Mouse (Mus musculus): Measurements from ENCODE around the gene Dmrt1. TPM values are rescaled to one million over a fixed set of nuclear protein-coding genes. Genes with fewer than 3 reads are reported as not detected.
A peak's percentile ranks its signal among the peaks of the same experiment; 100 is the strongest.

Gene Dmrt1
- polyA plus RNA-seq, 1 experiment from 2014 or later = not detected

DNA sequence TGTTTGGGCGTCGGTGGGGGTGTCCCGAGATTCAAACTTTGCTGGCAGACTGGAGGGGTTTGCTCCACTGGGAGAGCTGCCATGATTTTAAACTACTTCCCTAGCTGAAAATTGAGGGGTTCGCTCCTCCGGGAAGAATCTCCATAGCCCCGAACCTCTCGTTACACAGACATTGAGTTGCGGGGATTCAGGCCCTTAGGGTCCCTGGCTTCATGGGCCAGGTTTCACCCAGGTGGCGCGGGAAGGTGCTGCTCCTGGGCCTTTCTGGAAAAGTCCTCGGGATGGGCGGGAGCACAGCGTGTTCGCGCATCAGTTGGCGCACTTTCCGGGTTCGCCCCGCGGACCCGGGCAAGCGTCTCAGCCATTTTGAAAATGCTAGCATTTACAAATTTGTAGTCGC, 1.2 kb downstream of the Dmrt1 start:
- 2% methylated on average over 23 of the region's 23 CpGs for WGBS
- no peaks in the 10 kb centered on the region for H3K36me3 ChIP-seq
- peaks cover 18% of the 10 kb centered on the region for H3K4me1 ChIP-seq (replicated peaks)
- H3K4me3 ChIP-seq = peak overlapping the region; percentile 44
- no peak overlapping the region for H3K27ac ChIP-seq
- peaks cover 8% of the 10 kb centered on the region; the same call in 1 of the 2 replicates for H3K9me3 ChIP-seq
- peak; percentile 27 for DNase-seq (ENCODE audit: low spot score)
- H3K27me3 ChIP-seq (ENCODE audit: insufficient read depth, poor library complexity, severe bottlenecking) = peaks cover 90% of the 10 kb centered on the region

DNA sequence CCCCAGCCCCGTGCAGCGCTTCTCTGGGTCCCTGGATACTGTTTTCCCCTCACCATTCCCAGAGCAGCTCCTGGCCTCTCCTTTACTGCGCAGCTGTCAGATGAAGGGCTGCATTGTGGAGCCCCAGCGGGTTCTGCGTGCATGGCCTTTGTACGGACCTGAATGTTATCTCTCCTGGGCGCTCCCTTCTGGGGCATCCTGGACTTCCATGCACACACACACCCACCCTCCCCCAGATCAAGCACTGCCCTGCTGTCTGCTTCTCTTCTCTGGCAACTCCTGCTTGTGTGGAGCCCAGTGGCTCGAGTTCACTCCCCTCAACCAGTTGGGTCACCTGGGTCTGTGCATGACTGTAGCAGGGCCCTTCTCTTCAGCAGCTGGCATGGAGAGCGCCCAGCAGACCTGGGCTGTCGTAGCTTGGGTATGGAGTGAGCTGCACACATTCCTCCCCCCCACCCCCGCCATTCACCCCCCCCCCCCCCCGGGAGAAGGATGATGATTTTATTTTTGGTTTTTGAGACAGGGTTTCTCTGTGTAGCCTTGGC, 9.6 kb downstream of the Dmrt1 start:
- Histone ChIP-seq H3K36me3 (no peaks in the 10 kb centered on the region), H3K9me3 (no peaks in the 10 kb centered on the region), H3K27ac (no peak overlapping the region), H3K4me3 (no peak overlapping the region), H3K4me1 (replicated peaks) (peaks cover 8% of the 10 kb centered on the region), H3K27me3 (ENCODE audit: insufficient read depth, poor library complexity, severe bottlenecking) (peaks cover 37% of the 10 kb centered on the region)
- 24% methylated on average over 12 of the region's 12 CpGs for WGBS
- peak; percentile 3 for DNase-seq (ENCODE audit: low spot score)

GRCm38 (mm10) chr19:25524156-25524555, 18.7 kb downstream of the Dmrt1 start:
- no peaks in the 10 kb centered on the region for H3K9me3 ChIP-seq
- no peaks in the 10 kb centered on the region for H3K4me1 ChIP-seq (replicated peaks)
- WGBS = 85% methylated on average over 6 of the region's 6 CpGs
- H3K36me3 ChIP-seq = no peaks in the 10 kb centered on the region
- no peak for DNase-seq (ENCODE audit: low spot score)
- no peak overlapping the region for H3K4me3 ChIP-seq
- 0 out of 2 replicates have a peak, but pooled peaks cover 3% of the 10 kb centered on the region for H3K27me3 ChIP-seq (ENCODE audit: insufficient read depth, poor library complexity, severe bottlenecking)
- H3K27ac ChIP-seq = no peak overlapping the region

GRCm38 (mm10) chr19:25525726-25526125, 20.3 kb downstream of the Dmrt1 start:
- Histone ChIP-seq H3K4me3 (no peak overlapping the region), H3K4me1 (replicated peaks) (no peaks in the 10 kb centered on the region), H3K36me3 (no peaks in the 10 kb centered on the region), H3K27me3 (ENCODE audit: insufficient read depth, poor library complexity, severe bottlenecking) (no peaks in the 10 kb centered on the region), H3K27ac (no peak overlapping the region), H3K9me3 (no peaks in the 10 kb centered on the region)
- DNase-seq (ENCODE audit: low spot score) = no peak
- 99% methylated on average over 20 of the region's 20 CpGs for WGBS

GRCm38 (mm10) chr19:25529673-25530072, 24.3 kb downstream of the Dmrt1 start:
- Histone ChIP-seq H3K4me3 (no peak overlapping the region), H3K27ac (no peak overlapping the region), H3K9me3 (peaks cover 9% of the 10 kb centered on the region; the same call in 1 of the 2 replicates), H3K4me1 (replicated peaks) (no peaks in the 10 kb centered on the region), H3K27me3 (ENCODE audit: insufficient read depth, poor library complexity, severe bottlenecking) (no peaks in the 10 kb centered on the region), H3K36me3 (no peaks in the 10 kb centered on the region)
- no peak for DNase-seq (ENCODE audit: low spot score)
- WGBS = 81% methylated on average over 12 of the region's 12 CpGs

GRCm38 (mm10) chr19:25545714-25546340, 40.4 kb downstream of the Dmrt1 start:
- WGBS = 36% methylated on average over 13 of the region's 13 CpGs
- H3K36me3 ChIP-seq = no peaks in the 10 kb centered on the region
- H3K9me3 ChIP-seq = 0 out of 2 replicates have a peak, but pooled peaks cover 3% of the 10 kb centered on the region
- no peak overlapping the region for H3K4me3 ChIP-seq
- DNase-seq (ENCODE audit: low spot score) = peak; percentile 60
- peaks cover 3% of the 10 kb centered on the region; the same call in 1 of the 2 replicates for H3K4me1 ChIP-seq (replicated peaks)
- no peak overlapping the region for H3K27ac ChIP-seq
- peaks cover 14% of the 10 kb centered on the region; the same call in 1 of the 2 replicates for H3K27me3 ChIP-seq (ENCODE audit: insufficient read depth, poor library complexity, severe bottlenecking)

DNA sequence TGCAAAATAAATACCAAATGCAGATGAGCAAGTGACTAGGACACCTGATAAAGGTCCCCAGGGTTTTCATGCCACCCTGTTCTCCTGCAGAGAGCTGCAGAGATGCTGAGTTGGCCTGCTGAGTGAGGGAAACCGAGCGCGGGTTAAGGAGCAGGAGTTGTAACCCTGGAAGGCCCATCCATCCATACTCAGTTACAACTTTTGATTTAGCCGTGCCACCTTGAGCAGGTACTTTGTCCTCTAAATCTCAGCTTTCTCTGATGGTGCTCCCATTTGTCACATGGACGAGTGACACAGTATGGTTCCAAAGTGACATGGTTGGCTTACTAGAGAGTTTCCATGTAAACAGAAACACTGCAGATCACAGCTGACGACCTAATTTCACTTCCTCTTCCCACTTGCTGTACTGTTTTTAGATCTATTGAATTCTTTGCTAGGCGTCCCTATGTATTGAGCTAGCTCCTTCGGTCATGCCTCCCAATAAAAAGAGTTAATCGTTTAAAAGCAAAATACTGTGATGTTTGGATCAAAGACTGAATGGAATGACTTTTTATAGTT, 41.7 kb downstream of the Dmrt1 start:
- Histone ChIP-seq H3K36me3 (no peaks in the 10 kb centered on the region), H3K27ac (no peak overlapping the region), H3K9me3 (0 out of 2 replicates have a peak, but pooled peaks cover 3% of the 10 kb centered on the region), H3K27me3 (ENCODE audit: insufficient read depth, poor library complexity, severe bottlenecking) (peaks cover 14% of the 10 kb centered on the region; the same call in 1 of the 2 replicates), H3K4me3 (no peak overlapping the region), H3K4me1 (replicated peaks) (peaks cover 3% of the 10 kb centered on the region; the same call in 1 of the 2 replicates)
- 78% methylated on average over 9 of the region's 9 CpGs for WGBS
- no peak for DNase-seq (ENCODE audit: low spot score)

DNA sequence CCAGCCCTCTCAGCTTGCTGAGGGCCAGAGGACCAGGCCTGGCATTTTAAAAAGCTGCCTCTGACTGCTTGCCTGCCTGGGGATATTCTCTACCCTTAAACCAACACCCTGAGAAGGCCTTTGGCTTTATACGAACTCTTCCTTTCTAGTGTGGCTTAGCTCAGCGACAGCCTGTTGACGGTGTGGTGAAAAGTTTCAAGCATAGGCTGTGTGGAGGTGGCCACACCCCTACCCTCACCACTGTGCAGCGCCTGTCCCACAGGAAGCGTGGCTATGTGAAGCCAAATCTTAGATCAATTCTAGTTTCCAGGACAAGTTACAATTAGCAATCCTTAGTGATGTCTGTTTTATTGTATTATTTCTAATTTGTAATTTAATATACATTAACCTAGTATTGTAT, 44.9 kb downstream of the Dmrt1 start:
- Histone ChIP-seq H3K27ac (no peak overlapping the region), H3K4me1 (replicated peaks) (peaks cover 6% of the 10 kb centered on the region; the same call in 1 of the 2 replicates), H3K36me3 (no peaks in the 10 kb centered on the region), H3K9me3 (no peaks in the 10 kb centered on the region), H3K4me3 (no peak overlapping the region), H3K27me3 (ENCODE audit: insufficient read depth, poor library complexity, severe bottlenecking) (peaks cover 14% of the 10 kb centered on the region)
- no peak for DNase-seq (ENCODE audit: low spot score)
- WGBS = 74% methylated on average over 5 of the region's 5 CpGs

DNA sequence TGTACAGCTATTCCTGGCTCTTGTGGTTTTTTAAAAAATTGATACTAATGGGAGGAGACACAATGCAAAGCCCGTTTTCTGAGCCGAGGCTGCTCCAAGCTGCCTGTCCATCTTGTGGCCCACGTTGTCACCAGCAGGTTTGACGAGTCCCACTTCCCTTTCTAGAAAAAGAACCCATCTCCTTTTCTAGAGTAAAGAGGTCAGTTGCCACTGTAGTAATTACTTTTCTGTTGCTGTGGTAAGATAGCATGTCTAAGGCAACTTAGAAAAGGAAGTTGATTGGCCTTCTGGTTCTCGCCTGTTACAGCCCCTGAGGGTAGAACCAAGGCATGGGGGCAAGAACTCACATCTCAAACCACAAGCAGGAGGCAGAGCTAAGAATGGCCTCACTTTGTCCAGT, 45.6 kb downstream of the Dmrt1 start:
- Histone ChIP-seq H3K36me3 (no peaks in the 10 kb centered on the region), H3K27me3 (ENCODE audit: insufficient read depth, poor library complexity, severe bottlenecking) (peaks cover 11% of the 10 kb centered on the region), H3K9me3 (no peaks in the 10 kb centered on the region), H3K4me1 (replicated peaks) (0 out of 2 replicates have a peak, but pooled peaks cover 4% of the 10 kb centered on the region), H3K27ac (no peak overlapping the region), H3K4me3 (no peak overlapping the region)
- DNase-seq (ENCODE audit: low spot score) = no peak
- WGBS = 79% methylated on average over 5 of the region's 5 CpGs

GRCm38 (mm10) chr19:25564430-25564829, 59.0 kb downstream of the Dmrt1 start:
- Histone ChIP-seq H3K36me3 (no peaks in the 10 kb centered on the region), H3K9me3 (peaks cover 10% of the 10 kb centered on the region), H3K4me1 (replicated peaks) (no peaks in the 10 kb centered on the region), H3K27me3 (ENCODE audit: insufficient read depth, poor library complexity, severe bottlenecking) (peaks cover 17% of the 10 kb centered on the region), H3K4me3 (no peak overlapping the region), H3K27ac (no peak overlapping the region)
- WGBS = 78% methylated on average over 12 of the region's 12 CpGs
- DNase-seq (ENCODE audit: low spot score) = no peak

DNA sequence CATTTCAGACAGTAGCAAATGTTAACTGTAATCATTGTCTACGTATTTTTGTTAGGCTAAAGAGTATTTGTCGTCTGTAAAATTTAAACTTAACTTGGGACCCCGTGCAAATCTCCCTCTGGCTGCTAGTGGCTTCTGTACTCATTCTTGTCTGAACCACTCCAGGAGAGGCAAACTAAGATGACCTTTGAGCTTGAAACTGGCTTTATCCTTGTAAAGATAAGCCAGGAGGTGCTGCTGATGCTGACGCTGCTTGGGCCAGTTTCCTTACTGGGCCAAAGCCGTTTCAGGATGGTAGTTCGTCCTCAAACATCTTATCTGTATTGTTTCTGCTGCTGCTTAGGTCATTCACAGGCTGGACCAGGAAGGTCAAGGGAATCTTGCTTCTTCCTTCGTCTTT, 64.4 kb downstream of the Dmrt1 start:
- H3K9me3 ChIP-seq = no peaks in the 10 kb centered on the region
- no peak for DNase-seq (ENCODE audit: low spot score)
- no peaks in the 10 kb centered on the region for H3K36me3 ChIP-seq
- peaks cover 52% of the 10 kb centered on the region for H3K27me3 ChIP-seq (ENCODE audit: insufficient read depth, poor library complexity, severe bottlenecking)
- H3K27ac ChIP-seq = no peak overlapping the region
- WGBS = 89% methylated on average over 7 of the region's 7 CpGs
- no peak overlapping the region for H3K4me3 ChIP-seq
- peaks cover 6% of the 10 kb centered on the region for H3K4me1 ChIP-seq (replicated peaks)

DNA sequence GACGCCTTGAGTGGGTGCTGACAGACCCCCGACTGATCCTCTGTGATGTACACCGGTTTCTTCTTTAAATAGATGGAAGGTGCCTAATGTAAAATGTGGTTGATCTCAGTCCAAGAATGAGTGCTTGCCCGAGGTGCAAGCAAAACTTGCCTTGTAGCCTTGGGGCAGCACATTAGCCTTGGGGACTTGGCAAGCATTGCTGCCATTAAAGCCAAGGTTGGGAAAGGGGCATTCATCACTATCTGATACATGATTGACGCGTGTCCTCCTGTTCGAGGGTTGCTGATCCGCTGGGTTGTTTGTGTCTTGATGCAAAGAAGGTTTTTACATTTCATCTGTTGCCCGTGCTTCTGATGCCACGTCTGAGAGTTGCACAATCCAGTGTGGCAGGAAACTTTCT, 69.0 kb downstream of the Dmrt1 start:
- Histone ChIP-seq H3K27ac (no peak overlapping the region), H3K36me3 (no peaks in the 10 kb centered on the region), H3K4me1 (replicated peaks) (peaks cover 21% of the 10 kb centered on the region), H3K4me3 (no peak overlapping the region), H3K27me3 (ENCODE audit: insufficient read depth, poor library complexity, severe bottlenecking) (peaks cover 65% of the 10 kb centered on the region), H3K9me3 (no peaks in the 10 kb centered on the region)
- 44% methylated on average over 10 of the region's 10 CpGs for WGBS
- no peak for DNase-seq (ENCODE audit: low spot score)

Measured in hindbrain, embryonic 10.5 days (tissue).